Mouse (Mus musculus): ENCODE data around the gene Ntrk3. TPM values are rescaled to one million over a fixed set of nuclear protein-coding genes. Genes with fewer than 3 reads are reported as not detected.

Gene Ntrk3
- total RNA-seq, 2 experiments from 2014 or later, result 1.1 to 1.5 TPM

GRCm38 (mm10) chr7:78707708-78708107 lies 30.1 kb downstream of the Ntrk3 start:
- Histone ChIP-seq H3K27ac (no peak overlapping the region), H3K4me3 (no peak overlapping the region)
- intact Hi-C loops (cut with DNase I), result no loop called here
- DNase-seq, result no peak
- no peak for TF ChIP-seq CTCF (IDR thresholded peaks at IDR 0.05)

GRCm38 (mm10) chr7:78707122-78707521 lies 30.7 kb downstream of the Ntrk3 start:
- intact Hi-C loops (cut with DNase I), result no loop called here
- Histone ChIP-seq H3K27ac (no peak overlapping the region), H3K4me3 (no peak overlapping the region)
- no peak for TF ChIP-seq CTCF (IDR thresholded peaks at IDR 0.05)
- DNase-seq, result no peak

GRCm38 (mm10) chr7:78702676-78703075 lies 35.1 kb downstream of the Ntrk3 start:
- intact Hi-C loops (cut with DNase I), result no loop called here
- H3K4me3 ChIP-seq, result no peak overlapping the region
- TF ChIP-seq CTCF (IDR thresholded peaks at IDR 0.05), result no peak

GRCm38 (mm10) chr7:78695200-78695599 lies 42.6 kb downstream of the Ntrk3 start:
- no peak overlapping the region for H3K27ac ChIP-seq
- no peak for DNase-seq
- no peak overlapping the region for H3K4me3 ChIP-seq
- intact Hi-C loops (cut with DNase I), result no loop called here
- no peak for TF ChIP-seq CTCF (IDR thresholded peaks at IDR 0.05)

More at GRCm38 (mm10) chr7:78702676-78703075, 35.1 kb downstream of the Ntrk3 start:
- H3K27ac ChIP-seq, result no peak overlapping the region
- no peak for DNase-seq

- intact Hi-C loops (cut with DNase I), result no loop called here
- no peak overlapping the region for H3K27ac ChIP-seq
- no peak for TF ChIP-seq CTCF (IDR thresholded peaks at IDR 0.05)
- no peak overlapping the region for H3K4me3 ChIP-seq
- DNase-seq, result no peak
These were observed 44.7 kb downstream of the Ntrk3 start for GRCm38 (mm10) chr7:78693148-78693547.

- no peak overlapping the region for H3K4me3 ChIP-seq
- TF ChIP-seq CTCF (IDR thresholded peaks at IDR 0.05), result no peak
- DNase-seq, result no peak
- H3K27ac ChIP-seq, result no peak overlapping the region
- intact Hi-C loops (cut with DNase I), result no loop called here
These were observed 46.9 kb downstream of the Ntrk3 start for GRCm38 (mm10) chr7:78690956-78691355.

GRCm38 (mm10) chr7:78684943-78685342 lies 52.9 kb downstream of the Ntrk3 start:
- H3K27ac ChIP-seq, result no peak overlapping the region
- no peak for DNase-seq
- intact Hi-C loops (cut with DNase I), result no loop called here
- TF ChIP-seq CTCF (IDR thresholded peaks at IDR 0.05), result no peak
- H3K4me3 ChIP-seq, result no peak overlapping the region

- intact Hi-C loops (cut with DNase I), result no loop called here
These were observed 56.9 kb downstream of the Ntrk3 start for GRCm38 (mm10) chr7:78680871-78681270.

GRCm38 (mm10) chr7:78669407-78669806 lies 68.4 kb downstream of the Ntrk3 start:
- no peak for DNase-seq
- TF ChIP-seq CTCF (IDR thresholded peaks at IDR 0.05), result no peak
- intact Hi-C loops (cut with DNase I), result no loop called here
- Histone ChIP-seq H3K27ac (no peak overlapping the region), H3K4me3 (no peak overlapping the region)

More at GRCm38 (mm10) chr7:78680871-78681270, 56.9 kb downstream of the Ntrk3 start:
- TF ChIP-seq CTCF (IDR thresholded peaks at IDR 0.05), result no peak
- no peak for DNase-seq
- Histone ChIP-seq H3K27ac (no peak overlapping the region), H3K4me3 (no peak overlapping the region)

GRCm38 (mm10) chr7:78668916-78669315 lies 68.9 kb downstream of the Ntrk3 start:
- intact Hi-C loops (cut with DNase I), result no loop called here
- TF ChIP-seq CTCF (IDR thresholded peaks at IDR 0.05), result no peak

GRCm38 (mm10) chr7:78668003-78668635 lies 69.7 kb downstream of the Ntrk3 start:
- TF ChIP-seq CTCF (IDR thresholded peaks at IDR 0.05), result no peak
- Histone ChIP-seq H3K4me3 (no peak overlapping the region), H3K27ac (no peak overlapping the region)
- DNase-seq, result no peak
- intact Hi-C loops (cut with DNase I), result no loop called here

More at GRCm38 (mm10) chr7:78668916-78669315, 68.9 kb downstream of the Ntrk3 start:
- no peak overlapping the region for H3K27ac ChIP-seq
- DNase-seq, result no peak
- H3K4me3 ChIP-seq, result no peak overlapping the region

- DNase-seq, result no peak
- intact Hi-C loops (cut with DNase I), result no loop called here
- Histone ChIP-seq H3K4me3 (no peak overlapping the region), H3K27ac (no peak overlapping the region)
- TF ChIP-seq CTCF (IDR thresholded peaks at IDR 0.05), result no peak
These were observed 77.0 kb downstream of the Ntrk3 start for GRCm38 (mm10) chr7:78660832-78661231.

- TF ChIP-seq CTCF (IDR thresholded peaks at IDR 0.05), result no peak
- intact Hi-C loops (cut with DNase I), result no loop called here
- Histone ChIP-seq H3K27ac (no peak overlapping the region), H3K4me3 (no peak overlapping the region)
- DNase-seq, result no peak
These were observed 78.0 kb downstream of the Ntrk3 start for GRCm38 (mm10) chr7:78659846-78660245.

- intact Hi-C loops (cut with DNase I), result no loop called here
- no peak for TF ChIP-seq CTCF (IDR thresholded peaks at IDR 0.05)
- H3K4me3 ChIP-seq, result no peak overlapping the region
- no peak overlapping the region; the same call in 1 of the 2 replicates for H3K27ac ChIP-seq
- DNase-seq, result peak; percentile 57
These were observed 79.8 kb downstream of the Ntrk3 start for GRCm38 (mm10) chr7:78658026-78658425.

Measured in gastrocnemius, adult 2 months (tissue).